Mouse (Mus musculus) embryonic fibroblast, embryonic 13.5 days (primary cell): ENCODE measurements around the gene Trim7.

Experiments
- CTCF ChIP-seq: IDR thresholded peaks from 2 replicates; pipeline ENCODE4 v1.5.1; 2011; ENCODE audit warnings: mild to moderate bottlenecking, control low read depth, low read length, moderate library complexity, borderline replicate concordance; ENCODE audit not compliant: insufficient read depth
- POLR2A ChIP-seq: IDR thresholded peaks from 2 replicates; pipeline ENCODE4 v1.6.1; 2011; ENCODE audit warnings: low read depth, mild to moderate bottlenecking, control low read depth, low read length, moderate library complexity

- TF ChIP-seq CTCF, result no peak
- TF ChIP-seq POLR2A, result no peak
Measured at GRCm38 (mm10) chr11:48826752-48827096, 784 bp downstream of the Trim7 start.
